Mouse (Mus musculus) ES-Bruce4 (cell line): ENCODE measurements around the gene Rpl9.

Experiments used
- CTCF ChIP-seq: IDR thresholded peaks from one replicate; pipeline ENCODE4 v1.8.1; 2011; ENCODE audit warnings: low read depth, low read length
- EP300 ChIP-seq: IDR thresholded peaks from 2 replicates; pipeline ENCODE4 v1.6.1; 2011; ENCODE audit warnings: low read depth, low read length; ENCODE audit not compliant: insufficient read depth
- POLR2A ChIP-seq: IDR thresholded peaks from one replicate; pipeline ENCODE4 v1.8.1; 2011; ENCODE audit warnings: low read length; ENCODE audit not compliant: insufficient read depth

GRCm38 (mm10) chr5:65425251-65425650, 34.0 kb upstream of the Rpl9 start:
- no peak for TF ChIP-seq POLR2A
- TF ChIP-seq EP300: no peak
- no peak for TF ChIP-seq CTCF
